Mouse (Mus musculus): ENCODE measurements around the gene Tspan5. TPM values are rescaled to one million over a fixed set of nuclear protein-coding genes. Genes with fewer than 3 reads are reported as not detected.

The Tspan5 gene
- polyA plus RNA-seq, 1 experiment from 2014 or later, result 33.0 TPM

DNA sequence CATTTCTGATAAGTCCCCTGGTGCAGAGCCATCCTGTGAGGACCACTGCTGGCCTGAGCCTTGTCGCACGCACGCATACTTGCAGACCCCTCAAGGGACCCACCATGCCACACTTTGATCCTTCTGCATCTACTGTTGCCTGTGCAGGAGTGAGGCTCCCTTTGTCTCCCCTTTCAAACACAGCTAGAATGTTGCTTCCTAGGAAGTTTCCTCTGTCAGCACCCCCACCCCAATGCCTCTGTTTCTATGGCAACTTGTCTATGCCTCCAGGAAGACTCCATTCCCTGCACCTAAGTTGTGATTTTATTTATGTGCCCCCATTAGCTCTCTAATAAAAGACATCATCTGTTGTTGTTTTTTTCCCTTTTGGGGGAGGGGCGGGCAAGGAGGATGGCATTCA lies 115.0 kb downstream of the Tspan5 start:
- no peaks in the 10 kb centered on the region for H3K36me3 ChIP-seq

GRCm38 (mm10) chr3:138857805-138858546 lies 116.0 kb downstream of the Tspan5 start:
- H3K27me3 ChIP-seq, result no peaks in the 10 kb centered on the region; the same call in 1 of the 2 replicates
- WGBS, result 42% methylated on average over 12 of the region's 12 CpGs
- H3K4me1 ChIP-seq, result peaks cover 52% of the 10 kb centered on the region
- no peaks in the 10 kb centered on the region for H3K9me3 ChIP-seq
- H3K27ac ChIP-seq, result peak overlapping the region; percentile 77
- ATAC-seq (ENCODE audit: insufficient number of reproducible peaks, insufficient read depth, low FRiP score, low TSS enrichment), result peak; percentile 65; the same call in 1 of the 2 replicates
- no peak overlapping the region for H3K9ac ChIP-seq
- no peaks in the 10 kb centered on the region for H3K36me3 ChIP-seq
- H3K4me3 ChIP-seq, result no peak overlapping the region
- H3K4me2 ChIP-seq (replicated peaks), result no peak overlapping the region

More for the DNA sequence above, 115.0 kb downstream of the Tspan5 start:
- Histone ChIP-seq H3K9ac (no peak overlapping the region), H3K4me1 (peaks cover 61% of the 10 kb centered on the region), H3K9me3 (no peaks in the 10 kb centered on the region), H3K4me2 (replicated peaks) (no peak overlapping the region), H3K27me3 (no peaks in the 10 kb centered on the region; the same call in 1 of the 2 replicates), H3K27ac (peak overlapping the region; percentile 3; the same call in 1 of the 2 replicates), H3K4me3 (no peak overlapping the region)
- 49% methylated on average over 4 of the region's 4 CpGs for WGBS
- ATAC-seq (ENCODE audit: insufficient number of reproducible peaks, insufficient read depth, low FRiP score, low TSS enrichment), result peak; percentile 20; the same call in 1 of the 2 replicates

GRCm38 (mm10) chr3:138858649-138859048 lies 116.7 kb downstream of the Tspan5 start:
- Histone ChIP-seq H3K27me3 (no peaks in the 10 kb centered on the region; the same call in 1 of the 2 replicates), H3K9ac (no peak overlapping the region), H3K27ac (peak overlapping the region; percentile 77), H3K9me3 (no peaks in the 10 kb centered on the region), H3K36me3 (no peaks in the 10 kb centered on the region), H3K4me3 (no peak overlapping the region), H3K4me2 (replicated peaks) (no peak overlapping the region), H3K4me1 (peaks cover 48% of the 10 kb centered on the region)
- no peak for ATAC-seq (ENCODE audit: insufficient number of reproducible peaks, insufficient read depth, low FRiP score, low TSS enrichment)
- WGBS, result 85% methylated on average over 6 of the region's 6 CpGs

DNA sequence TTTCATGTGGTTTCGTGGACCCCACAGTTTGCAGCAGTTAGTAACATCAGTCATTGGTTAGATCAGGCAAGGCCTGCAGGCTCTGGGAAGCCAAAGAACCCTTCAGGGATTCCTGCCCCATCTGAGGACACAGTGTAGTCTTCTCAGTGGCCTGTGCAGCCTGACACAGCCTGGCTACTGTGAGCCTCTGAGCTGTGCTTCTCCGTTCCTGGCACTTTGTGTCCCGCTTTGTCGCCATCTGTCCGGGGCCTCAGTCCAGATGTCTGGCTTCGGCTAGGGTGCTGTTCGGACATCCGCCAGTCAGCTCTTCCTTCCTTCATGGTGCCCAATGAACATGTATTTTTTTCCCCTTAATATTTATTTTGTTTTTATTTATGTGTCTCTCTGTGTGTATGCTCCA lies 117.2 kb downstream of the Tspan5 start:
- Histone ChIP-seq H3K4me1 (peaks cover 50% of the 10 kb centered on the region), H3K4me3 (no peak overlapping the region), H3K36me3 (no peaks in the 10 kb centered on the region), H3K9ac (no peak overlapping the region), H3K9me3 (no peaks in the 10 kb centered on the region), H3K27ac (peak overlapping the region; percentile 47; the same call in 1 of the 2 replicates), H3K4me2 (replicated peaks) (no peak overlapping the region), H3K27me3 (no peaks in the 10 kb centered on the region; the same call in 1 of the 2 replicates)
- ATAC-seq (ENCODE audit: insufficient number of reproducible peaks, insufficient read depth, low FRiP score, low TSS enrichment), result no peak
- WGBS, result 73% methylated on average over 8 of the region's 8 CpGs

DNA sequence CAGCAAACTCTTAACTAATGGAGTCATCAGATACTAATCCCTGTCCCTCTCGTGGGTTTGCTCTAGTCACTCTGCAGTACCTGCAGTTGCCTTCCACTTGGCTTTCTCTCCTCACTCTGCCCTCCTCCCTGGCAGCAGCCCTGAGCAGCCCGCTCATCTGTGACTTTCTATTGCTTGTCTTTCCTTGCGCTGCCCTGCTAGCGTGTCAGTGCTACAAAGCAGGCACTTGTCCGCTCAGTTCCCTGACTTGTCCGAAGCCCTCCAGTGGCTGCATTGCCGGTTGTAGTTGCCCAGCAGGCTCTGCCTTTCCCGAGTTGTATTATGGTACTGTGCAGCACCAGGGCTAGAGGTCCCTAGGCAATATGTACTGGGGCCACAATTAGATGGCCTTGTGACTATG lies 117.7 kb downstream of the Tspan5 start:
- H3K4me3 ChIP-seq, result no peak overlapping the region

GRCm38 (mm10) chr3:138860257-138860760 lies 118.3 kb downstream of the Tspan5 start:
- Histone ChIP-seq H3K27me3 (no peaks in the 10 kb centered on the region; the same call in 1 of the 2 replicates), H3K9me3 (no peaks in the 10 kb centered on the region), H3K9ac (no peak overlapping the region), H3K4me3 (no peak overlapping the region), H3K4me1 (peaks cover 54% of the 10 kb centered on the region), H3K36me3 (no peaks in the 10 kb centered on the region), H3K4me2 (replicated peaks) (no peak overlapping the region), H3K27ac (no peak overlapping the region)
- ATAC-seq (ENCODE audit: insufficient number of reproducible peaks, insufficient read depth, low FRiP score, low TSS enrichment), result no peak
- 68% methylated on average over 11 of the region's 11 CpGs for WGBS

More for the DNA sequence above, 117.7 kb downstream of the Tspan5 start:
- WGBS, result 46% methylated on average over 8 of the region's 8 CpGs
- H3K27me3 ChIP-seq, result no peaks in the 10 kb centered on the region; the same call in 1 of the 2 replicates
- no peaks in the 10 kb centered on the region for H3K9me3 ChIP-seq
- H3K9ac ChIP-seq, result no peak overlapping the region
- no peak overlapping the region for H3K4me2 ChIP-seq (replicated peaks)
- ATAC-seq (ENCODE audit: insufficient number of reproducible peaks, insufficient read depth, low FRiP score, low TSS enrichment), result no peak
- H3K27ac ChIP-seq, result peak overlapping the region; percentile 47; the same call in 1 of the 2 replicates
- H3K4me1 ChIP-seq, result peaks cover 50% of the 10 kb centered on the region
- H3K36me3 ChIP-seq, result no peaks in the 10 kb centered on the region

DNA sequence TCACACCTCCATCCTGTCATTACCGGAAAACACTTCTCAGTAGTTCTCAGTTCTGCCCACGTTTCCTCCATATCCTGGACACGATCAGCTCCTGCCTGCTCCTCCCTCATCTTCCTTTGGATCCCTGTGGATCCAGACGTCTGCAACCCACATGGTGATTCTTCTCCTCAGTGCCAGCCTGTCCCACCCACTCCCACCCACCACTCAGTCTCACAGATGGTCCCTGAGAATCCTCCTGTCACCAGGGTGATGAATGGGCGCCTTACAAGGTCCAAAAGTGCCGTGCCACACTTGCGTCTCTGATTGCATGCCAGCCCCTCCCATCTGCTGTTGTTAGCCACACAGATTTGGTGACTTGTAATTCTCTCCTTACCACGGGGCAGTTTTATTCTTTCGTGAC lies 119.0 kb downstream of the Tspan5 start:
- WGBS, result 66% methylated on average over 9 of the region's 9 CpGs
- peaks cover 50% of the 10 kb centered on the region for H3K4me1 ChIP-seq
- no peak for ATAC-seq (ENCODE audit: insufficient number of reproducible peaks, insufficient read depth, low FRiP score, low TSS enrichment)

DNA sequence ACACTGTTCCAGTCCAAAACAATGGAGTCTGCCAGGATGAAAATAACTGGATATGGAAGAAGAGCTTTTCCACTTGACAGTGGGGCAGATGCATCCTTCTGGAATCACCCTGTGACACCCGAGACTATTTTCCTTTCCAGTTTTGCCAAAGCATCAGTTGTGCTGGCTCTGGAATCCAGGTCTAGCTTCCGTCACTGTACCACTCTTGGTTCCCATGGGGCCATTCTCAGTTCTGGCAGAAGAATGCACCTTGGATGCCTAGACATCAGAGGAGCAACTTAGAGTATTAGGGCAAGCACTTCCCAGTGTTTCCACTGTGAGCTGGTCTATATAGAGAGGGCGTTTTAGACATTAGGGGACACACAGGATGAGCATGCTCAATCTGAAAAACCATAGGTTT lies 119.6 kb downstream of the Tspan5 start:
- ATAC-seq (ENCODE audit: insufficient number of reproducible peaks, insufficient read depth, low FRiP score, low TSS enrichment), result no peak
- H3K4me3 ChIP-seq, result no peak overlapping the region
- H3K36me3 ChIP-seq, result no peaks in the 10 kb centered on the region
- 60% methylated on average over 3 of the region's 3 CpGs for WGBS
- no peak overlapping the region for H3K27ac ChIP-seq
- peaks cover 45% of the 10 kb centered on the region for H3K4me1 ChIP-seq
- H3K9me3 ChIP-seq, result no peaks in the 10 kb centered on the region
- no peak overlapping the region for H3K4me2 ChIP-seq (replicated peaks)
- no peaks in the 10 kb centered on the region; the same call in 1 of the 2 replicates for H3K27me3 ChIP-seq
- H3K9ac ChIP-seq, result no peak overlapping the region

More for the DNA sequence above, 119.0 kb downstream of the Tspan5 start:
- no peaks in the 10 kb centered on the region for H3K9me3 ChIP-seq
- no peak overlapping the region for H3K4me3 ChIP-seq
- no peak overlapping the region for H3K4me2 ChIP-seq (replicated peaks)
- H3K27me3 ChIP-seq, result no peaks in the 10 kb centered on the region; the same call in 1 of the 2 replicates
- no peak overlapping the region for H3K27ac ChIP-seq
- no peak overlapping the region for H3K9ac ChIP-seq
- H3K36me3 ChIP-seq, result no peaks in the 10 kb centered on the region

DNA sequence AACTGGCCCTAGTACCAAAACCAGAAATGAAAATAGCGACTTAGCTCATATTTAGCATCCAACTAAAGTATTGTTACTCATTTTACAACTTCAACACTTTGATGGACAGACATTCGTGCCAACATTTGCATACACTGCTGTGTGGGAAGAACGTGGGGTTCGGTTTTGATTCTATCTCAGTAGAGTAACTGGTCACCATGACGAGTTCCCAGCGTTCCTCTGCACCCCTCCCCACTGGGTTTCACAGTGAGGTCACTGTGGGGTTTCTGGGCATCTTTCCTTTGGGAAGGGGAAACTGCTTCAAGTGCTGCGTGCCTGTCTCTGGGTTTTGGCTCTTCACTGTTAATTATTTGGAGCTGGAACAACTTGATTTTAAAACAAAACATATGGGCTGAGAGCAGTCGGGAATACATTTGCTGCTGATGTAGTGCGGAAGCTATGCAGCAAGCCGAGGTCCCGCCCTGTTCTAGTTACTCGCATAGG lies 122.2 kb downstream of the Tspan5 start:
- peaks cover 31% of the 10 kb centered on the region for H3K4me1 ChIP-seq
- 48% methylated on average over 12 of the region's 12 CpGs for WGBS

GRCm38 (mm10) chr3:138865271-138865670 lies 123.3 kb downstream of the Tspan5 start:
- H3K36me3 ChIP-seq, result no peaks in the 10 kb centered on the region
- H3K9ac ChIP-seq, result no peak overlapping the region
- 80% methylated on average over 5 of the region's 5 CpGs for WGBS
- H3K4me1 ChIP-seq, result peaks cover 21% of the 10 kb centered on the region; the same call in 1 of the 2 replicates
- no peak overlapping the region for H3K27ac ChIP-seq
- no peaks in the 10 kb centered on the region for H3K9me3 ChIP-seq
- no peak overlapping the region for H3K4me3 ChIP-seq
- no peak for ATAC-seq (ENCODE audit: insufficient number of reproducible peaks, insufficient read depth, low FRiP score, low TSS enrichment)
- no peak overlapping the region for H3K4me2 ChIP-seq (replicated peaks)
- H3K27me3 ChIP-seq, result no peaks in the 10 kb centered on the region

More for the DNA sequence above, 122.2 kb downstream of the Tspan5 start:
- Histone ChIP-seq H3K4me3 (no peak overlapping the region), H3K36me3 (no peaks in the 10 kb centered on the region), H3K27ac (peak overlapping the region; percentile 48), H3K9me3 (no peaks in the 10 kb centered on the region), H3K9ac (no peak overlapping the region), H3K4me2 (replicated peaks) (0 out of 2 replicates have a peak overlapping the region, but pooled peaks have one; percentile 3), H3K27me3 (no peaks in the 10 kb centered on the region; the same call in 1 of the 2 replicates)
- no peak for ATAC-seq (ENCODE audit: insufficient number of reproducible peaks, insufficient read depth, low FRiP score, low TSS enrichment)

- no peak for ATAC-seq (ENCODE audit: insufficient number of reproducible peaks, insufficient read depth, low FRiP score, low TSS enrichment)
- WGBS, result 62% methylated on average over 16 of the region's 16 CpGs
- Histone ChIP-seq H3K27me3 (no peaks in the 10 kb centered on the region), H3K4me3 (no peak overlapping the region), H3K9ac (no peak overlapping the region), H3K4me2 (replicated peaks) (no peak overlapping the region), H3K36me3 (no peaks in the 10 kb centered on the region), H3K9me3 (no peaks in the 10 kb centered on the region), H3K27ac (no peak overlapping the region), H3K4me1 (peaks cover 20% of the 10 kb centered on the region; the same call in 1 of the 2 replicates)
Measured at GRCm38 (mm10) chr3:138867149-138867848, 125.3 kb downstream of the Tspan5 start.

Data from embryonic facial prominence, embryonic 12.5 days (tissue).